Mouse (Mus musculus) CH12.LX (cell line): ENCODE data around the gene Zbtb20. TPM values are rescaled to one million over a fixed set of nuclear protein-coding genes. Genes with fewer than 3 reads are reported as not detected.

Source experiments
- DNase-seq: peaks from one replicate; pipeline ENCODE4 v3.0.0-alpha.2; 2013; ENCODE audit errors: extremely low read depth
- H3K27ac ChIP-seq: 2 replicates; pipeline ENCODE4 v1.5.1; 2012; ENCODE audit warnings: low read depth, mild to moderate bottlenecking, control low read depth, moderate library complexity; ENCODE audit not compliant: insufficient read depth
- H3K27me3 ChIP-seq: replicated peaks from 2 replicates; pipeline ENCODE3; 2012; ENCODE audit warnings: inconsistent platforms
- H3K36me3 ChIP-seq, 2 experiments: replicated peaks in 1 of 2; 2 replicates each; pipeline versions ENCODE3 to v1.6.1; 2012; ENCODE audit warnings: inconsistent platforms in 1 of 2, low read length in 1 of 2, mild to moderate bottlenecking in 1 of 2, mixed read lengths in 1 of 2, moderate library complexity in 1 of 2; ENCODE audit not compliant: control insufficient read depth in 1 of 2, insufficient read depth in 1 of 2
- H3K4me1 ChIP-seq, 2 experiments: 2 replicates each; pipeline ENCODE4 v1.6.1; 2012; ENCODE audit warnings: inconsistent platforms in 1 of 2, moderate library complexity in 1 of 2; ENCODE audit not compliant: insufficient read depth in 2 of 2, control insufficient read depth in 1 of 2
- H3K4me2 ChIP-seq: 2 replicates; pipeline ENCODE4 v1.6.1; 2012; ENCODE audit warnings: low read depth, mild to moderate bottlenecking, control low read depth; ENCODE audit not compliant: poor library complexity, insufficient read depth, severe bottlenecking
- H3K4me3 ChIP-seq, 3 experiments: fragments of 150-350 bp in 1 of 3; sonication (generic) in 1 of 3; replicated peaks in 1 of 3; 2 replicates each; pipeline versions ENCODE3 to v1.5.1; 2011 to 2012; ENCODE audit warnings: low read depth in 2 of 3, low read length in 2 of 3, mild to moderate bottlenecking in 2 of 3, moderate library complexity in 2 of 3, control low read depth in 1 of 3, improper control_type of control experiment in 1 of 3, inconsistent platforms in 1 of 3, mixed read lengths in 1 of 3; ENCODE audit not compliant: poor library complexity in 1 of 3
- H3K79me2 ChIP-seq: replicated peaks from 2 replicates; pipeline ENCODE4 v1.6.1; 2012; ENCODE audit warnings: mild to moderate bottlenecking, moderate library complexity; ENCODE audit not compliant: control insufficient read depth, poor library complexity, insufficient read depth, severe bottlenecking; ENCODE audit errors: extremely low read depth
- H3K9ac ChIP-seq: 2 replicates; pipeline ENCODE4 v1.6.1; 2012; ENCODE audit warnings: low read depth, mild to moderate bottlenecking, control low read depth, moderate library complexity; ENCODE audit not compliant: insufficient read depth
- H3K9me3 ChIP-seq: replicated peaks from 2 replicates; pipeline ENCODE3; 2012; ENCODE audit warnings: low read length, inconsistent platforms, mixed read lengths
- BHLHE40 ChIP-seq: IDR thresholded peaks from 2 replicates; pipeline ENCODE4 v1.6.1; 2011; ENCODE audit warnings: mild to moderate bottlenecking, low read depth, low read length, improper control_type of control experiment
- CHD1 ChIP-seq: IDR thresholded peaks from 2 replicates; pipeline ENCODE4 v1.6.1; 2012; ENCODE audit warnings: low read depth, low read length, improper control_type of control experiment, inconsistent platforms
- ELF1 ChIP-seq: IDR thresholded peaks from 2 replicates; pipeline ENCODE4 v1.6.1; 2014; ENCODE audit warnings: low read depth, mild to moderate bottlenecking, inconsistent platforms, low read length, improper control_type of control experiment
- ETS1 ChIP-seq: conservative IDR thresholded peaks from 2 replicates; pipeline ENCODE4 v1.6.1; 2012; ENCODE audit warnings: low read depth, mild to moderate bottlenecking, inconsistent platforms, low read length, improper control_type of control experiment, moderate library complexity
- GABPA ChIP-seq: IDR thresholded peaks from 2 replicates; pipeline ENCODE4 v1.6.1; 2012; ENCODE audit warnings: low read depth, low read length, improper control_type of control experiment, inconsistent platforms; ENCODE audit not compliant: insufficient replicate concordance
- HCFC1 ChIP-seq: IDR thresholded peaks from 2 replicates; pipeline ENCODE4 v1.6.1; 2012; ENCODE audit warnings: low read depth, mild to moderate bottlenecking, inconsistent platforms, low read length, improper control_type of control experiment
- JUND ChIP-seq: conservative IDR thresholded peaks from 2 replicates; pipeline ENCODE4 v1.6.1; 2011; ENCODE audit warnings: low read depth, low read length, improper control_type of control experiment
- MAX ChIP-seq: IDR thresholded peaks from 2 replicates; pipeline ENCODE4 v1.6.1; 2011; ENCODE audit warnings: low read length, improper control_type of control experiment
- MAZ ChIP-seq: IDR thresholded peaks from 2 replicates; pipeline ENCODE4 v1.6.1; 2012; ENCODE audit warnings: low read depth, mild to moderate bottlenecking, inconsistent platforms, low read length, improper control_type of control experiment, moderate library complexity
- MEF2A ChIP-seq: IDR thresholded peaks from 2 replicates; pipeline ENCODE4 v1.6.1; 2014; ENCODE audit warnings: low read depth, mild to moderate bottlenecking, inconsistent platforms, low read length, improper control_type of control experiment, borderline replicate concordance
- PAX5 ChIP-seq: IDR thresholded peaks from 2 replicates; pipeline ENCODE4 v1.6.1; 2012; ENCODE audit warnings: low read length, inconsistent platforms, mixed read lengths
- POLR2A ChIP-seq: IDR thresholded peaks from 2 replicates; pipeline ENCODE4 v1.6.1; 2011; ENCODE audit warnings: low read depth, mild to moderate bottlenecking, improper control_type of control experiment, low read length
- POLR2AphosphoS2 ChIP-seq: IDR thresholded peaks from 2 replicates; pipeline ENCODE4 v1.6.1; 2011; ENCODE audit warnings: low read depth, low read length, improper control_type of control experiment
- RAD21 ChIP-seq: IDR thresholded peaks from 2 replicates; pipeline ENCODE4 v1.6.1; 2011; ENCODE audit warnings: low read depth, mild to moderate bottlenecking, low read length, improper control_type of control experiment, moderate library complexity
- SIN3A ChIP-seq: IDR thresholded peaks from 2 replicates; pipeline ENCODE4 v1.6.1; 2012; ENCODE audit warnings: low read length, improper control_type of control experiment, inconsistent platforms
- SMC3 ChIP-seq: IDR thresholded peaks from 2 replicates; pipeline ENCODE4 v1.6.1; 2011; ENCODE audit warnings: low read depth, low read length, improper control_type of control experiment
- ZNF384 ChIP-seq: IDR thresholded peaks from 2 replicates; pipeline ENCODE4 v1.6.1; 2012; ENCODE audit warnings: low read depth, low read length, improper control_type of control experiment, inconsistent platforms
- dilution Hi-C: fragments of 300-500 bp; cut with MboI; formaldehyde crosslinking; loops from 2 replicates; pipeline ENCODE4 v1.14.3; 2020; ENCODE audit warnings: low sequenced_read_pairs; ENCODE audit not compliant: extremely low pct_unique_long_range_greater_than_20kb, extremely low pct_ligation_motif_present
- in situ Hi-C: fragments of 300-500 bp; cut with MboI; formaldehyde crosslinking; loops from 3 replicates; pipeline ENCODE4 v1.14.3; 2019; ENCODE audit warnings: low sequenced_read_pairs, low pct_ligation_motif_present, low pct_unique_long_range_greater_than_20kb, mixed read lengths
- polyA plus RNA-seq: library from polyadenylated mRNA; unstranded; fragments of >175 nt; gene quantifications from 2 replicates; pipeline ENCODE4 v1.2.1, GENCODE M21; 2012; ENCODE audit warnings: low read depth; ENCODE audit not compliant: insufficient read length
- total RNA-seq, 2 experiments: library from RNA; depleted of rRNA; stranded (reverse); fragments of 300-350 nt in 1 of 2; fragments of >200 nt in 1 of 2; gene quantifications; 2 replicates each; pipeline ENCODE4 v1.2.3; 2012 to 2014

The Zbtb20 gene
- total and polyA plus RNA-seq, 3 experiments = 24.9 to 58.0 (median 51.6) TPM

- H3K9ac ChIP-seq = no peak overlapping the region
- dilution Hi-C loops = no loop called here
- no peak for DNase-seq
Observed at GRCm38 (mm10) chr16:43080923-43081702, 205.4 kb downstream of the Zbtb20 start.

GRCm38 (mm10) chr16:43081995-43082394 is 206.3 kb downstream of the Zbtb20 start:
- Histone ChIP-seq H3K9ac (no peak overlapping the region), H3K79me2 (no peaks in the 10 kb centered on the region), H3K27me3 (no peaks in the 10 kb centered on the region), H3K36me3 (no peaks in the 10 kb centered on the region)
- in situ Hi-C loops = no loop called here
- no peak for DNase-seq
- TF ChIP-seq GABPA (no peak), CHD1 (no peak), ZNF384 (no peak), MEF2A (no peak), POLR2A (no peak), RAD21 (no peak), SIN3A (no peak), ETS1 (no peak), JUND (no peak)
- TF ChIP-seq, all 38 proteins: peak for 0
- Histone ChIP-seq H3K4me3 (no peak overlapping the region), H3K4me1 (no peaks in the 10 kb centered on the region), H3K9me3 (no peaks in the 10 kb centered on the region), H3K4me2 (no peak overlapping the region), H3K27ac (no peak overlapping the region)
- dilution Hi-C loops = no loop called here

More at GRCm38 (mm10) chr16:43080923-43081702, 205.4 kb downstream of the Zbtb20 start:
- H3K36me3 ChIP-seq = no peaks in the 10 kb centered on the region
- H3K4me3 ChIP-seq = no peak overlapping the region
- H3K4me1 ChIP-seq = no peaks in the 10 kb centered on the region
- no peak overlapping the region for H3K4me2 ChIP-seq
- H3K9me3 ChIP-seq = no peaks in the 10 kb centered on the region
- H3K27me3 ChIP-seq = no peaks in the 10 kb centered on the region
- no peak for TF ChIP-seq MAZ
- TF ChIP-seq PAX5 = no peak
- no peak for TF ChIP-seq ELF1
- no peak for TF ChIP-seq SMC3
- TF ChIP-seq POLR2A = no peak
- TF ChIP-seq POLR2AphosphoS2 = no peak
- TF ChIP-seq CHD1 = no peak
- no peak for TF ChIP-seq BHLHE40
- TF ChIP-seq HCFC1 = no peak
- TF ChIP-seq MAX = no peak
- no peak for TF ChIP-seq SIN3A
- H3K27ac ChIP-seq = no peak overlapping the region
- in situ Hi-C loops = no loop called here
- H3K79me2 ChIP-seq = no peaks in the 10 kb centered on the region
